ENCODE assay signal across 7 mouse cellular contexts in genomic region chr5:146963118-146963936, GRCm38 (mm10). TPM values are rescaled to one million over a fixed set of nuclear protein-coding genes. Genes with fewer than 3 reads are reported as not detected.
DNase-seq lines count a peak whose midpoint lies in the region; ATAC-seq lines count a peak whose summit lies in the region.

TSS of gene Mtif3 (minus strand) at chr5:146963800.

- DNase-seq in adrenal gland, postnatal 14 days: peak; percentile 89
- peak; percentile 91 for DNase-seq in embryonic facial prominence, embryonic 11.5 days (ENCODE audit: low spot score)
- peak; percentile 89 for DNase-seq in kidney, adult 18-20 months
- DNase-seq in limb, embryonic 11.5 days (ENCODE audit: low spot score): peak; percentile 88
- peak; percentile 95 for DNase-seq in midbrain, embryonic 14.5 days
- DNase-seq in spleen, adult 18-20 months: peak; percentile 73 to 74

- H3K4me2 ChIP-seq in embryonic facial prominence, embryonic 11.5 days (ENCODE audit: low read depth, low read length): peak within 1 kb of the TSS; percentile 39
- peak within 1 kb of the TSS; percentile 62 for H3K4me2 ChIP-seq in limb, embryonic 11.5 days (ENCODE audit: low read depth, severe bottlenecking)
- H3K4me2 ChIP-seq in midbrain, embryonic 14.5 days (ENCODE audit: low read length): peak within 1 kb of the TSS; percentile 73

- 2% methylated on average over 46 of the region's 46 CpGs for WGBS in embryonic facial prominence, embryonic 11.5 days
- 1% methylated on average over 46 of the region's 46 CpGs for WGBS in limb, embryonic 11.5 days
- 2% methylated on average over 46 of the region's 46 CpGs for WGBS in midbrain, embryonic 14.5 days

- no peaks in the 10 kb centered on the region for H3K27me3 ChIP-seq in embryonic facial prominence, embryonic 11.5 days (ENCODE audit: control insufficient read depth, insufficient read depth, low read length)
- H3K27me3 ChIP-seq in limb, embryonic 11.5 days (ENCODE audit: control insufficient read depth, insufficient read depth, low read length): no peaks in the 10 kb centered on the region
- no peaks in the 10 kb centered on the region for H3K27me3 ChIP-seq in midbrain, embryonic 14.5 days (ENCODE audit: control insufficient read depth, insufficient read depth, low read length)

- H3K4me3 ChIP-seq in embryonic facial prominence, embryonic 11.5 days (ENCODE audit: low read depth, low read length): peak within 1 kb of the TSS; percentile 84
- peak within 1 kb of the TSS; percentile 91 for H3K4me3 ChIP-seq in limb, embryonic 11.5 days (ENCODE audit: low read depth, low read length)
- peak within 1 kb of the TSS; percentile 86 for H3K4me3 ChIP-seq in midbrain, embryonic 14.5 days (replicated peaks; ENCODE audit: low read depth, low read length)

- no peaks in the 10 kb centered on the region for H3K9me3 ChIP-seq in embryonic facial prominence, embryonic 11.5 days (replicated peaks; ENCODE audit: control insufficient read depth, low read length)
- H3K9me3 ChIP-seq in limb, embryonic 11.5 days (ENCODE audit: control insufficient read depth, low read length): no peaks in the 10 kb centered on the region
- no peaks in the 10 kb centered on the region for H3K9me3 ChIP-seq in midbrain, embryonic 14.5 days (ENCODE audit: control insufficient read depth, low read length)

- no peaks in the 10 kb centered on the region; the same call in 1 of the 2 replicates for H3K4me1 ChIP-seq in embryonic facial prominence, embryonic 11.5 days (ENCODE audit: control insufficient read depth, insufficient read depth, low read length)
- H3K4me1 ChIP-seq in limb, embryonic 11.5 days (ENCODE audit: control insufficient read depth, insufficient read depth, low read length): no peaks in the 10 kb centered on the region
- peaks cover 7% of the 10 kb centered on the region for H3K4me1 ChIP-seq in midbrain, embryonic 14.5 days (ENCODE audit: control insufficient read depth, insufficient read depth, low read length)

- no peak within 1 kb of the TSS for H3K27ac ChIP-seq in embryonic facial prominence, embryonic 11.5 days (replicated peaks; ENCODE audit: low read depth, low read length)
- no peak within 1 kb of the TSS for H3K27ac ChIP-seq in limb, embryonic 11.5 days (replicated peaks; ENCODE audit: low read depth, low read length)
- H3K27ac ChIP-seq in midbrain, embryonic 14.5 days (replicated peaks; ENCODE audit: low read depth, low read length): peak within 1 kb of the TSS; percentile 67

- peaks cover 3% of the 10 kb centered on the region for H3K36me3 ChIP-seq in embryonic facial prominence, embryonic 11.5 days (replicated peaks; ENCODE audit: control insufficient read depth, insufficient read depth, low read depth, low read length)
- 0 out of 2 replicates have a peak, but pooled peaks cover 4% of the 10 kb centered on the region for H3K36me3 ChIP-seq in limb, embryonic 11.5 days (ENCODE audit: control insufficient read depth, insufficient read depth, low read length)
- H3K36me3 ChIP-seq in midbrain, embryonic 14.5 days (ENCODE audit: control insufficient read depth, insufficient read depth, low read length): peaks cover 16% of the 10 kb centered on the region

- peak; percentile 70; the same call in 1 of the 2 replicates for ATAC-seq in embryonic facial prominence, embryonic 11.5 days (replicated peaks; ENCODE audit: insufficient number of reproducible peaks, low FRiP score, low TSS enrichment, low read depth)
- ATAC-seq in granulocyte monocyte progenitor cell, adult 5-6 weeks (replicated peaks; ENCODE audit: poor library complexity, severe bottlenecking): peak; percentile 97
- peak; percentile 86; the same call in 1 of the 2 replicates for ATAC-seq in limb, embryonic 11.5 days (ENCODE audit: insufficient number of reproducible peaks, low FRiP score, low TSS enrichment, low read depth)
- peak; percentile 80 for ATAC-seq in midbrain, embryonic 14.5 days (ENCODE audit: low FRiP score, low TSS enrichment)

- peak within 1 kb of the TSS; percentile 82 for H3K9ac ChIP-seq in embryonic facial prominence, embryonic 11.5 days (replicated peaks; ENCODE audit: low read length)
- H3K9ac ChIP-seq in limb, embryonic 11.5 days (ENCODE audit: low read length): peak within 1 kb of the TSS; percentile 84
- peak within 1 kb of the TSS; percentile 75 for H3K9ac ChIP-seq in midbrain, embryonic 14.5 days (replicated peaks; ENCODE audit: low read length)

RNA-seq across cellular contexts. Expression of gene Mtif3, which starts in this region (rescaled TPM):
- 28.5 and 31.7 TPM in 2 replicates for total RNA-seq in adrenal gland, postnatal 14 days (2021)
- 25.9 and 28.5 TPM in 2 replicates for polyA plus RNA-seq in embryonic facial prominence, embryonic 11.5 days (2014; fragmentation: Nextera tagmentation; extraction: Ambion mirVana)
- 9.5 and 11.8 TPM in 2 replicates for total RNA-seq in granulocyte monocyte progenitor cell, adult 5-6 weeks (2014; fragmentation: Nextera tagmentation)
- total RNA-seq in granulocyte monocyte progenitor cell, adult 5-6 weeks (2017): 24.9 and 27.5 TPM in 2 replicates
- 23.4 and 25.8 TPM in 2 replicates for polyA plus RNA-seq in limb, embryonic 11.5 days (2014; fragmentation: Nextera tagmentation; extraction: Ambion mirVana)
- 30.0 and 32.3 TPM in 2 replicates for polyA plus RNA-seq in midbrain, embryonic 14.5 days (2014; fragmentation: Nextera tagmentation; extraction: Ambion mirVana)
